Mouse (Mus musculus) heart, postnatal 14 days (tissue): ENCODE results near the gene Ankrd24. TPM values are rescaled to one million over a fixed set of nuclear protein-coding genes. Genes with fewer than 3 reads are reported as not detected.

Source experiments
- DNase-seq, 2 experiments: peaks; one replicate each; pipeline ENCODE4 v3.0.0; 2021 to 2022
- intact Hi-C: fragments of 180-260 bp; cut with DNase I; formaldehyde crosslinking; loops from one replicate; pipeline ENCODE4 v1.15.1; 2025
- long read RNA-seq, 2 experiments: library from polyadenylated mRNA; stranded (forward); transcript quantifications; one replicate each; pipeline ENCODE4 v2.0.0; 2021
- total RNA-seq, 2 experiments: library from RNA; stranded (reverse); gene quantifications; 2 replicates each; pipeline ENCODE4 v1.2.3; 2021

The Ankrd24 gene
- total RNA-seq = 10 to 100 TPM in 1 of 2 experiments, 1 to 10 TPM in 1; 9.4 to 10.9 TPM
- long read RNA-seq, experiment 1, partial matches to known transcripts = 1 of 5 reads
- long read RNA-seq, experiment 1, other reads (novel, unspliced or antisense) = 2 of 5 reads
- long read RNA-seq, experiment 2, partial matches to known transcripts = 0 of 3 reads
- long read RNA-seq, experiment 2, other reads (novel, unspliced or antisense) = 1 of 3 reads

DNA sequence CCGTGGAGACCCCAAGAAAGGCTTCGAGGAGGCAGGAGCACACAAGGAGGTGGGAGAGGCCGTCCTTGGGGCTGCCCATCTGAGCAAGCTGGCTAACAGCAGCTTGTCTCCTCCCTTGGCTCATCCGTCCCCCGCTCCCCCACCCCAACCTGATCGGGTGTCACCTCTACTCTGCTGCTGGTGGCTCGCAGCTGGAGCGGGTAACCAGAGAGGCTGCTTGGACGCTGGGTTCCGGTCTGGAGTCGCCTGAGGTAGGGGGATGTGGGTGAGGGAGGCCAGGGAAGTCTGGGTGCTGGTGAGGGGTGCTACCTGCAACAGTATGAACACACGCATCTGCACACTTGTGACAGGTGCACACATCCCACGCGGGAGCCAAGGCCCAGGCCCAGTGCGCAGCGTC is at the start of gene Ankrd24:
TSS of gene Ankrd24 (plus strand) at position 151 of the 400 bp plus-strand sequence.
- intact Hi-C loops = loop anchor here (5.0 kb wide), 1 partner anchor 544 kb away; no protein-coding TSS in a partner anchor
- DNase-seq = no peak

DNA sequence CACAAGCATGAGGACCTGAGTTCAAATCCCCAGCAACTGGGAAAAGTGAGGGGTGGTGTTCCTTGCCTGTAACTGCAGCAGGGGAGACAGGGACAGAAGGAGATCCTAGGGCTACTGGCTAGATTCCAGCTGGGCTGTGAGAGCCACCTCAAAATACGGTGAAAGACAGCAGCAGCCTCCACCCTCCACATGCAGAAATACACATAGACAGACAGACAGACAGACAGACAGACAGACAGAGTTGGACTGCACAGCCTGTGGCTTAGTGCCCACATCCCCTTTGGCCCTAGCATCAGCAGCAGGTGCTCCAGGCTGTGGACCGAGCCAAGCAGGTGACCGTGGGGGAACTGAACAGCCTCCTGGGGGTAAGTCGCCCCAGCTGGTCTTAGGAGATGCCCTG is 48.4 kb upstream of the Ankrd24 start:
- intact Hi-C loops = no loop called here
- DNase-seq = no peak

DNA sequence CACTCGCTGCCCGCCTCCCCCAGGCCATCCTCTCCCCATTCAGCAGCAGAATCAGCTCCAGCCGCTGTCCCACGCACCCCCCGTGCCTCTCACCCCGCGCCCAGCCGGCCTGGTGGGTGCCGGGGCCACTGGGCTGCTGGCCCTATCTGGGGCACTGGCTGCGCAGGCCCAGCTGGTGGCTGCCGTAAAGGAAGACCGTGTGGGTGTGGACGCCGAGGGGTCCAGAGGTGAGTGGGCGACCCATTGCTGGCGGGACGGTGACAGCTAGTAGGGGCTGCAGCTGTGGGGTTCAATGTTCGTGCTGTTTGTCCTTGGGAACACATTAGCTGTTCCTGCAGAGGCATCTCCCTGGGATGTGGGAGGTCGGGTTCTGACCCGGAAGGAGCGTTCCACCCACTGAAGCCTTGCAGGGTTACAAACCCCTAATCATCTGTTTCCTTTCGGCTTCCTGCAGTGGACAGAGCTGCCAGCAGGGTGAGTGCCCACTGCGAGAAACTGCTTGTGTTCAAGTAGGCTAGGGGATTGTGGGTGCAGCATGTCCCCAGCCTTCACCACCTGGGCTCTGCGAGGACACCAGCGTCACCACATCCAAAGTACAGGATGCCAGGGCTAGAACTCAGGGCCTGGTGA is 47.8 kb upstream of the Ankrd24 start:
- no peak for DNase-seq
- intact Hi-C loops = no loop called here

DNA sequence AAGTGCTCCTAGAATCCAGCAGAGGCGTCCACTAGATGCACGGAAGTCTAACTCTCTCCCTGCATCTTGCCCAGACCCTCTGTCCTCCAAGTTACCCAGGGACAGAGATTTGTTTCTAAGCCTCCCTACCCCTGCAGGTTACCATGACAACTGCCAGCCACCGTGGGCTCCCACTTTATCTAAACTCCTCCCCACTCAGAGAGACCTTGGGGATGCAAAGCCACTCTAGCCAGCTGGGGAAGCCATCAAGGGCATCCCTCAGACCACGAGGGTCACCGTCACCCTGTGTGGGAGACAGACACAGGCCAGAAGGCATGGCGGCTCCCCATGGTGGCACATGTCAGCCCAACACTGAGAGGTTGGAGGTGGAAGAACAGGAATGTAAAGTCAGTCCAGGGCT is 45.0 kb upstream of the Ankrd24 start:
- intact Hi-C loops = no loop called here
- DNase-seq = no peak

DNA sequence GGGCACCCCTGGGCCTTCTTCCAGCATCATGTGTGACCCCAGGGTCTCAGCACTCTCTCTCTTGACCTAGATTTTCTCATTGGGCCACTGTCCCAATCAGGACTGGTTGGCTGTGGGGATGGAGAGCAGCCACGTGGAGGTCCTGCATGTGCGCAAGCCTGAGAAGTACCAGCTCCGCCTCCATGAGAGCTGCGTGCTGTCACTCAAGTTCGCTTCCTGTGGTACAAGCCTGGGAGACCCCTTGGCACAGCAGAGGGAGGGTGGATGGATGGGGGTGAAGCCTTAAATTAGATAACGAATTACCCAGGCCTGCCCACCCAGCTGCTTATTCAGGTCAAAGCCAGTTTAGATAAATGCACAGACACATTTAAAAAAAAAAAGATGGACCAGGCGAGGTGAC is 39.6 kb upstream of the Ankrd24 start:
- intact Hi-C loops = no loop called here
- no peak for DNase-seq

DNA sequence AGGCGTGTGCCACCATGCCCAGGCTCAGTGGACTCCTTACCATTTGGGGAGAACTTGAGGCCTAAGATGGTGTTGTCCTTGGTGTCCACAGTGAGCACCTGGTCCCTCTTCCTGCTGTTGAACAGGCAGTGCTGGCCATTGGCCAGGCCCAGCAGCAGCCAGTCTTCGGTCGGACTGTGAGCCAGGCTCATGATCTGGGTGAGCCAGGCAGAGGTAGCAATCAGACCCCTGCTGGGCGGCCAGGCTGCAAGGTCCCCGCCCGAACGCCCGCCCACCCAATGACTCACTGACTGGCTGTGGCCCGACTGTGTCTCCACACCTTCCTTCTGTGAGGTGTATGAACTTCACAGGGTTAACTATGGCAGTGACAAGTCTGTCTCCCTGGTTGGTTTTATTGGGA is 36.5 kb upstream of the Ankrd24 start:
- intact Hi-C loops = no loop called here
- DNase-seq = no peak

DNA sequence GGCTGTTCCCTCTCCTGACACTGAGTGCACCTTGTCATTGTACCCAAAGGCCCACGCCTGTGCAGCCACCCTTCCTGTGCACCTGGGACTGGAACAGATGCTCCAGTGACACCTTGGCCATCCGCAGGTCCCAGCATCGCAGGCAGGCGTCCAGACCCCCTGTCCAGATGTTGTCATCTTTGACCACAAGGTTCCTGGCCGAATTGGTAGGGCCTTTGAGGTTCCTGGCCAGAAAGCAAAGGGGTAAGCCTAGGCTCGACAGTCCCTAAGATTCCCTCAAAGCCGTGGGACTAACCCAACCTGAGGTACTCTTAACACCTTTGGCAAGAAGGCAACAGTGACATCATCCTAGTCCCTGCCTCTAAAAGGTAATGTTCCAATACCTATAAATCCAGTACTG is 35.7 kb upstream of the Ankrd24 start:
- intact Hi-C loops = no loop called here
- DNase-seq = no peak

DNA sequence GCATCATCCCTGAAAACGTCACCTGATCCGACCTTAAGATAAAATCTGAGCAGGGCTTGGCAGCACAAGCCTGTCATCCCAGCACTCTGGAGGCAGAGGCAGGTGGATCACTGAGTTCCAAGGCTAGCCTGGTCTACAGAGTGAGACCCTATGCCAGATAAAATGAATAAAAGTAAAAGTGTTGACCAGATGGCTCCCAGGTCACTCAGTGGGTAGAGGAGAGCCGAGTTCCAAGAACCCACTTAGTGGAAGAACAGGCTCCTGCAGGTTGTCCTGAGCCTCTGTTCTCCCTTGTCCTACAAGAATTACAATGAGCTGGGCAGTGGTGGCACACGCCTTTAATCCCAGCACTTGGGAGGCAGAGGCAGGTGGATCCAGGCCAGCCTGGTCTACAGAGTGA is 35.1 kb upstream of the Ankrd24 start:
- no peak for DNase-seq
- intact Hi-C loops = no loop called here

DNA sequence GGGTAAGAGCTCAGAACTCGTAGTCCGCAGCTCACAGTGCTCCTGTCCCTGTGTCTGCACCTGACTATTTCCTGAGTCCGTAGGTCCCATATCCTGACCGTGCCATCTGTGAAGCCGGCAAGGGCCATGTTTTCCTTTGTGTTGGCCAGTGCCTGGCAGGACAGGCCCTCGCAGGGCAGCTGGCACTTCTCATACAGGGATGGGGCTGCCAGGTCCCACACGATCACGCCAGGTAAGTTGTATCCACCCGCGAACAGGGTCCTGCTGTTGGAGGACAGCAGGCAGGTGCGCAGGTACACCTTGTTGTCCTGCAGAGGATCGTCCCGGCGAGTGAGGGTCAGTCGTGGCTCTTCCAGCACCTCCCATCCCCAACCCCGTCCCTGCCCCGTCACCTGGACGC is 34.4 kb upstream of the Ankrd24 start:
- intact Hi-C loops = no loop called here

DNA sequence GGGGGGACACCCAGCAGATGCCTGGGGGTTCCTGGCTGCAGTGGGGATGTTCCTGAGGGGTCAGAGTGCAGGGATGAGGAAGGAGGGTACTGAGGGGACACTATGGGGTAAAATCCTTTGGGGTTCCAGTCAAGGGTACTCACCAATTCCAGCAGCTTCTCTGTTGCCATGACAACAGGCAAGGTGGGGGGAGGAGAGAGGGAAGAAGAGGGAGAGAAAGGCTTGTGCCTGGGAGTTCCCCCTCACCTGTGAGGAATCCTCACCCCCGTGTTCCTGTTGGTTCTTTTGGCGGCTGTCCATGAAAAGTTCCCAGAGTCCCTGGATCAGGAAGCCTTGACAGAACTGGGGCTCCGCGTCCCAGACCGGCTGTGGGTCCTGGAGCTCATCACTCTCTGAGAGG is 32.7 kb upstream of the Ankrd24 start:
- no peak for DNase-seq

More for the DNA sequence above, 34.4 kb upstream of the Ankrd24 start:
- DNase-seq = no peak

DNA sequence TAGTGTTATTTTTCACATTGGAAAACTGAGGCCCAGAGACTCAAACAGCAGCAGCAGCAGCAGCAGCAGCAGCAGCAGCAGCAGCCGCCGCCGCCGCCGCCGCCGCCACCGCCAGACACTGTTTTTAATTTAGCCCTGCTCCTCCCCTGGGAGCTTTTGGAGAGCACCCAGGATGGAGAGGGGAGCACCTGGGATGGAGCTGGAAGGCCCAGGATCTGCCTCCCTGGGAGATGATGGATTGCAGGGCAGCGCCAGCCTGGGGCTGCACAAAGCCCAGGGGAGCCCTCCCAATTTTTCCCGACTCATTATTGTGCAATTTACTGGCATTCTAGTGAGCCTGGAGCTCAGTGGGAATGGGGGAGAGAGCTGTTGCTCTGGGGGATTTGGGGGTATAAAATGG is 31.7 kb upstream of the Ankrd24 start:
- intact Hi-C loops = loop anchor here (2.0 kb wide), 1 partner anchor 22 kb away; the partner anchor contains the start of gene Tle2
- peak; percentile 56 to 58 for DNase-seq

More for the DNA sequence above, 32.7 kb upstream of the Ankrd24 start:
- intact Hi-C loops = no loop called here

DNA sequence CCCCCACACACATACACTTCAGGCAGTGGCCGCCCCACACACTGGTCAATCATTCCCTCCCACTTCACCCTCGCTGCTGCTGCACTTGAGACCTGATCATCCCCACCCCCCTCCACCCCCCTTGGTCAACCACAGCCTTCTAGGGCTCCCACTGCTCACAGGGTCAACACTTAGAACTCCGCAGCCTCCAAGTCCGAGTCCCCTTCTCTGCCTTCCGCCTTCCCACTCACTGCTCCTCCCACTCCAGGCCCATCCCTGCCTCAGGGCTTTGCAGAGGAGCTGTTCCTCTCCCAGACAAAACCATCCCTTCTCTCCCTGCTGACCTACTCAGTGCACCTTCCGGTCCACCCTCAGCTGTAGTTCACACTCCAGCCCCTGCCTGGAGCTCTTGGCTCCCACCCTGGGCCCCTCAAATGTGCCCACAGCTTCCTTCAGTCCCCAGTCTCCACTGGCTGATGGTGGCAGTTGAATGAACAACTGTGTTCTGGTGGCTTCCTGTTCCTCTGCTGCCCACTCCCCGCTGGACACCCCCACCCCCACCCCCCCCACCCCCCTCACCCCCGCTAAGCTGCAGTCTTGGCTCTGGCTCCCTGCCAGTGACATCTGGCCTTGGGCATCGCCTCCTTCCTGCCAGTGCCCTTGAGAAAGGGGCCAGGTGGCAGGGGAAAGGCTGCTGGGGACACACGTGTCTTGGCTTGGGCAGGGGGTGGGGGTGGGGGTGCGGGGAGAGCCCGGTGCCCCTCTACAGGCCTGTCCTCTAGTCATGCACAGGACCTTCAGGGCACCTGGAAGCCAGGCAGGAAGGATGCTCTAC is 31.0 kb upstream of the Ankrd24 start:
- peak; percentile 44 to 50 for DNase-seq
- intact Hi-C loops = loop anchor here (2.0 kb wide), 1 partner anchor 23 kb away; the partner anchor contains the start of gene Tle2

DNA sequence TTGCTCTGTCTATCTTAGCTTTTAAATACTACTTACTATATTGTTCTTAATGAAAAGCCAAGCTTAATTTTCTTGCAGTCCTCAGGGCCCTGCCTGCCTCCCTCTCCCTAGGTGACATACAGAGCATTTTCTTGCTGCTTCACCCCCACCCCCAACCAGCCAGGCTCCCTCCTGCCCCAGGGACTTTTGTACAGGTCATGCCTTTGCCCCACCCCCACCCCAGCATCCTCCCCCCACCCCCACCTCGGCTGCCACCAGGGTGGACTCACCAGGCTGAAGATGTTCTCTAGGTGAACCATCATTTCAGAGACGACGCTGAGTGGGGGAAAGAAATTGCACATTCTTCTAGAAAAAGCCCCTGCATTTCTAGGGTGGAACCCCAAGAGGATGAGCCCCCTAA is 30.0 kb upstream of the Ankrd24 start:
- DNase-seq = no peak
- intact Hi-C loops = no loop called here

DNA sequence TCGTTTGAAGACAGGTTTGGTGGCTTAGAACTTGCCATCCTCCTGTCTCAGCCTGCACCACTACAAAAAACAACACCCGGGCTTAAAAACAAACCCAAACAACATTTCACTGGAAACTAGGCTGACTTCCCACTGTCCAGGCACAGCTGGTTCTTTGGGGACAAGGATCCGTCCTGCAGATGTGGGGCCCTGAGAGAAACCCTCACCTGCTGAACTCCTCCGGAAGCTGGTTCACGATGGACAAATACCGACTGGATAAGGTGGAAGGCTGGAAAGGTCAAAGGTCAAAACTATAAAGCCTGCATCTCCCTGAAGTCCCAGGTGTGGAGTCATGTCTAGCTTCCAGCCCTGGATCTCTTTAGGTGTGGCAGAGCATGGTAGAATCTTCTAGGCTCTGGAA is 29.5 kb upstream of the Ankrd24 start:
- intact Hi-C loops = no loop called here
- DNase-seq = no peak

DNA sequence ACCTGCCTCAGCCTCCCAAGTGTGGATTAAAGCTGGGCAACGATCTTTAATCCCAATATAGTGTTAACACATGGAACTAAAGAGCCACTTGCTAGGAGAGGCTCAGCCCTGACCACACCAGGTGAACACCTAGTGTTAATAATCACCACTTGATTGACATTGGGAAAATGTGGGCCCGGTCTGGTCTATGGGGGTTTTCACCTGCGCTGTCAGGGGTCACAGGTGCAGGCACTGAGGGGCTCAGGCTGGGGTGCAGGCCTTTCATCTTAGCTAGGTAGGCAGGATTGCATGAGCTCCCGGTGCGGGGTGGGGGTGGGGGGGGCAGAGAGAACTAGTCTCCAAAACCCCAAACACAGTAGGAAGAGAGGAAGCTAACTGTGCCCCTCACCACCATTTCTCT is 28.7 kb upstream of the Ankrd24 start:
- intact Hi-C loops = loop anchor here (5.0 to 10.0 kb wide), 2 partner anchors 45 to 97 kb away; partner anchors contain the start of genes Aes and S1pr4
- DNase-seq = no peak

DNA sequence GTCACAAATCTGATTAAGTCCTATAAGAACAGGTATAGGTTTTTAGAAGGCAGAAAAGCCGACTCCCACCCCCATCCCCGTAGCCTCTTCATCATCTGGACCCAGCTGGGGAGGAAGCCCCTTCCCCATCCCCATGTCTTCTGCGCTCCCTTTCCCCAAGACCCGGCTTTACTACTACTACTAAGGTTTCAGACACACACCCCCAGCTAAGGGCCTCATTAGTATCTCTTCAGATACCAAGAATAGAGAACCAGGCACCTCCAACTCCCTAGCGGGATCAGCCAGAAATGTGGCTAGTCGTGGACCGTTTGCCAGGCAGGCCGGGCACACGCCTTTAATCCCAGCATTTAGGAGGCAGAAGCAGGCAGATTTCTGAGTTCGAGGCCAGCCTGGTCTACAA is 28.2 kb upstream of the Ankrd24 start:
- intact Hi-C loops = loop anchor here (5.0 to 10.0 kb wide), 2 partner anchors 45 to 98 kb away; partner anchors contain the start of genes Aes and S1pr4
- DNase-seq = no peak

DNA sequence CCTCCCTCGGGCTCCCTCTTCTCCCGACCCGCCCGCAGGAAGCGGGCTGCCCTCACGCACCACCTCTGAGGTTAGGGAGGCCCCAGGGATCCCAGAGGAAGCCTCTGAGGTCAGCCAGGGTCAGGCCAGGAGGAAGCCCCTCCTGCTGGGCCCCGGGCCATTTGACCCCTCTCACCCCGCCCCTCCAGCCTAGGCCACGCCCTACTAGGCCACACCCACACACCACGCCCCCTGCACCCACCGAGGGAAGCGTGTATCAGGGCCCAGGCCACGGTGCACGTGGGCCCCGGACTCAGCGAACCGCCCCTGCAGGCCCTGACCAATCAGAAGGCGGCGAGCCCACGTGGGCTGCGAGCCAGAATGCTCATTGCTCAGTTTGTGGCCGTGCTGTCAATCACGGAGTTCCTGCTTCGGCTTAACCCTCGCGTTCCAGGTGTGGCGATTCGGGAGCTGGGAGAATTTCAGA is 27.6 kb upstream of the Ankrd24 start, which contains the start of gene Tle6:
TSS of gene Tle6 (minus strand) at position 336 of the 466 bp plus-strand sequence.
- DNase-seq = peak; percentile 93 to 96
- intact Hi-C loops = loop anchor here (5.0 to 10.0 kb wide), 2 partner anchors 46 to 98 kb away; partner anchors contain the start of genes Aes and S1pr4

DNA sequence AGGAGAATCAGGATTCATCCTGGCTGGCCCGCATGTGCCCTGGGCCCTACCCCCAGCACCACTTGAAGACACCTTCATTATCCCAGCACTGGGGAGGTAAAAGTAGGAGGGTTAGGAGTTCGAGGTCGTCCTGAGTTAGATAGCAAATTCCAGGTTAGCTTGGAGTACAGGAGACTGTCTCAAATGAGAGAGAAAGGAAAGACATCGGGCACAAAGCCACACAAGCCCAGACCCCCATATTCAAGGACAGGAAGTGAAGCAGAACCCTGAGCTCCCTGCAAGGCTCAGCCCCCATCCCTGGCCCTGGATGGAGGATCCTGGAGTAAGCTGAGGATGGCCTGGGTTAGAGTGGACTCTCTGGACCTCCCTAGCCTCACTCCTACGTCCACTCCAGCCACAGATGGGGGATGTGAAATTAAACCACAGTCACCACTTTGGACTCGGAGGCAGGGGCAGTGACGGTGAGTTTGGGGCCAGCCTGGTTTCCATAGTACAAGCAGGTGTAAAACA is 26.9 kb upstream of the Ankrd24 start:
- intact Hi-C loops = loop anchor here (5.0 to 10.0 kb wide), 2 partner anchors 47 to 99 kb away; partner anchors contain the start of genes Aes and S1pr4
- no peak for DNase-seq

DNA sequence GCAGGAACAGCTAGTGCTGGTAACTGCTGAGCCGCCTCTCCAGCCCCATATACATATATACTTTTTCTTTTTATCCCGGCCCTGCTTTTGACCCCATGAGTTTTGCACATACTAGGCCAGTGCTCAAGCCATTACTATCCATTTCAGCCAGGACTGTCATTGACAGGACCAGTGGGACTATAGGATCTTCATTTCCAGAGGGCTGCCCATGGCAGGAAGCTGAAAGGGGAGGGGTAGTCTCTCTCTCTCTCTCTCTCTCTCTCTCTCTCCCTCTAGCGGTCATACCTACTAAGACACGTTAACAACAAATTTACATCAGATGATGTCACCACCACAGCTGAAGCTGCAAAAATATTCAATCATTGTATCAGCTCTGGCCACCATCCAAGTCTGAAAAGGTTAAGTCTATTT is 25.6 kb upstream of the Ankrd24 start:
- intact Hi-C loops = loop anchor here (5.0 to 10.0 kb wide), 2 partner anchors 48 to 100 kb away; partner anchors contain the start of genes Aes and S1pr4
- peak in 1 of 2 experiments; percentile 28 for DNase-seq
